Mouse (Mus musculus) lung, adult 18-20 months (tissue): ENCODE measurements around the gene Olfr558.

Source experiments
- DNase-seq, 2 experiments: peaks; one replicate each; pipeline ENCODE4 v3.0.0; 2022; ENCODE audit warnings: mixed read lengths in 2 of 2

Gene Olfr558

GRCm38 (mm10) chr7:102701915-102702314 lies at the start of gene Olfr558:
Gene Olfr558 (plus strand): TSS chr7:102702215.
- no peak for DNase-seq

DNA sequence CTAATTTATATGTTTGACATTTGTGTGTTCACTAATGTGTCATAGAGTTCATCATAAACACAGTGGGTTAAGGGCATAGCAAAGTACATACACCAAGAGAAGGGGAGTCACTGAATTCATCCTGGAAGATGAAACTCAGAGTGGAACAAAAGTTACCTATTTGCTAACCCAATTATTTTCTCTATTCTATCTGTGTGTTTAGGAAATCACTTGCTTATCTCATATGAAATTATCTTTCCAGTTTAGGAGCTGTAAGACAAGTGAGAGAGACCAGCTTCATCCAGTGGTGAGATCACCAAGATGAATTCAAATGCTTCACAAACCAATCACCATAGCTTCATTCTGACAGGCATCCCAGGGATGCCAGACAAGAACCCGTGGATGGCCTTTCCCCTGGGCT lies 43.5 kb upstream of the Olfr558 start, which contains the start of gene Olfr555:
TSS of gene Olfr555 (plus strand) at position 301 of the 400 bp plus-strand sequence.
- no peak for DNase-seq

DNA sequence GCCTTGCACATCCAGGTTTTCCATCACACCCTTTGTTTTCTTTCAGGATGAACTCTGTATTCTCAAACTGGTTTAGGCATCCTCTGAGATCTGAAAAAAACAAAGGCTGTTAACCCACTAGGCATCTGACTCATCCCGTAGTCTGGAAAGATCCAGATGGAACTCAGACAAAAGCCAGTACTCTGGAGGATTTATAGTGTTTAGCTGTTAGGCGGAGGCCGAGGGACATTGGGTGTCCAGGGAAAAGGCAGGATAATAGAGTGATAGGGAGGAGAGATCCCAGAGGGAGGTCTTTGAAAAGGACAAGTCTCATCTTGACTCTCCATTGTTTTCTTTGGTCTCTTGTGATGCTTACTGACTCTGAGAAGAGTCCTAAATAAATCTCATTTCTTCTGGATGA lies 37.4 kb upstream of the Olfr558 start, which contains the start of gene Olfr556:
TSS of gene Olfr556 (plus strand) at position 301 of the 400 bp plus-strand sequence.
- DNase-seq, result no peak

DNA sequence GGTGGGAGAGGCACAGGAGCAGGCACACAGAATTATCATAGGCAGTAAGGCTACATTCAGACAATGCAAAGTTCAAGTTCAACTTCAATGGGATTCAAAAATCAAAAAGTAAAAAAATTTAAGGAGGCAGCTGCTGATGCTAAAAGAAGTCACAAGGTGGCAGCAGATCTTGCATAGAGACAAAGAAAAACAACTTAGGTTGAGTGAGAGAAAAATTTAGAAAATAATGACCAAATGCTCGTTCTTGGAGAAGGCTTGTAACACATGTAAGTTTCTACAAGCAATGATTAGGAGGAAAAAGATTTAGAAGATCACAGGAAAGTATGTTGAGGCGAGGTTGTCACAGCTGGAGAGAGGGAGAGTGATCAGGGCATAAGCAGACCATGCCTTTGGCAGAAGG lies 36.6 kb upstream of the Olfr558 start:
- DNase-seq, result no peak

DNA sequence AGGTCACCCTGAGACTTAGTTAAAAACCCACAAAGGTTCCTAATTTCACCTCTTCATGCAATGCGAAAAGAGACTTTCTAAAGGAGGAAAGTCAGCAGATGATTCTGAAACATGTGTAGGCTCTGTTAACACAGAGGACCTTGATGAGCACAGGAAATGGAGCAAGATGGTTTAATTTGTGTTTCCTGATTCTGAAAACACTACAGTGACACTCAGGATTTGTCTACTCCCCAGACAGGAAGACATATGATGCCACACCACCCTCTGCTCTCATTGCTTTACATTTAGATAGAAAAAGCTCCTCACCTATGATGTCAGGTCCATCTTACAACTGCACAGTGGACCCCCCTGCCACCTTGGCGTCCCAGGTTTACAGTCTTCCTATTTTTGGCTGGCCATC lies 25.8 kb upstream of the Olfr558 start:
- no peak for DNase-seq

DNA sequence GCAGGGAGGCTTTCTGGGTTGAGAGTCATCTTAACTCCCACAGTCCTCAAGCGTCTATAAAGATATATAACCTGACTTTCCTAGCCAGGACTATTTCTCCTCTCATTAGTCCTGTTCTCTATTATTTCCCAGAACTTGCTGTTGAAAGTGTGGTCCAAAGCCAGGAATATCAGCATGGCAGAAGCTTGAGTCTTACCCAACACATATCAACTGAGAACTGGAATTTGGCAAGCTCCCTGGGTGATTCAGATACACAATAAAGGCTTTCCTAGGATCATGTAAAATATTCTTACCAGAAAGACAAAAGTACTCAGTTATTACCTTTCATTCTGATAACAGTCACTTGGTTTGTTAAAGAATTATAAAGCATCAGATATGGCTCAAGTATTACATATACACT lies 20.1 kb upstream of the Olfr558 start:
- no peak for DNase-seq

- DNase-seq, result peak; percentile 95
These were observed 15.0 kb upstream of the Olfr558 start, which contains the start of gene Trim68 for GRCm38 (mm10) chr7:102686944-102687501. Gene Trim68 (minus strand): TSS chr7:102687327.

DNA sequence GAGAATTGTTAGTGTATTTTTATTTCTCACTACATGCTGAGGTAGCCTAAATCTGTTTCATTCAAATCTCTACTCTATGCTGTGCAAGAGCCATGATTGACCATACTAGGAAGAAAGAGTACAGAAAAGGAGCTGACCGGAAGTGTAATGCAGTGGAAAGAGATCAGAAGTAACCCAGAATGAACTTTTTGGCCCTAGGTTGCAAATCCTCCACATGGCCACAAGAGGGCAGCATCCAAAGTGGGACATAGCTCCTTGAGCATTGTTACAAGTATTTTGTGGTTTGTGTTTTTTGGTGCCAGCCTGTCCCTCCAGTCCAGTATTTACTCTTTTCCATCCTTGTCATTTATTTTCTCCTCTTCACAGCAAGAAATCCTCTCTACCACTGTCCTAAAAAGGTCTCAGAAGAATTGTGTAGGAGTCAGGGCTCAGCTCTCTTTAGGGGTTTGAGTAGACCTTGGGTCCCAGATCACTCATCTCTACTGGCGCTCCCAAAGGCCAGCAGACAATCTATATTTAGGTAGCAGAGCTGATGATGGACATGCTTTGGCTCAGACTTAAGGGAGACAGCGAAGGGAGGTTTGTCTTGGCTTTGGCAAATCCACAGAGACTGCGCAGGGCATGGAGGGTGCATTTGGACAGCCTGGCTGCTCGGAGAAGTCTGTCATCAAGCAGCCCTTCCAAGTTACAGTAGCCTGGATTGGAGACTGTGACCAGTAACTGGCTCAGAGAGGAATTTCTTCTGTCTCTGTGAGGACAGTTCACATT lies 6.5 kb upstream of the Olfr558 start, which contains the start of gene Olfr557:
TSS of gene Olfr557 (plus strand) at position 553 of the 768 bp plus-strand sequence.
- DNase-seq, result no peak

DNA sequence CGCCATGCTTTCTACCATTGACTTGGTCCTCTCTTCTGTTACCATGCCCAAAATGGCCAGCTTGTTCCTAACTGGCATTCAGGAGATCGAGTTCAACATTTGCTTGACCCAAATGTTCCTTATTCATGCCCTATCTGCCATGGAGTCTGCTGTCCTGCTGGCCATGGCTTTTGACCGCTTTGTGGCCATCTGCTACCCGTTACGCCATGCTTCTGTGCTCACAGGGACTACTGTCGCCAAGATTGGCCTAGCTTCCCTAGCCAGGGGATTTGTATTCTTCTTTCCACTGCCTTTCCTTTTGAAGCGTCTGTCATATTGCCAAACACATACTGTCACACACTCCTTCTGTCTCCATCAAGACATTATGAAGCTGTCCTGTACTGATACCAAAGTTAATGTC lies 3.6 kb upstream of the Olfr558 start:
- DNase-seq, result no peak

- no peak for DNase-seq
These were observed 17.0 kb downstream of the Olfr558 start, which contains the start of gene Olfr33 for GRCm38 (mm10) chr7:102718970-102719369. Gene Olfr33 (minus strand): TSS chr7:102719070.

DNA sequence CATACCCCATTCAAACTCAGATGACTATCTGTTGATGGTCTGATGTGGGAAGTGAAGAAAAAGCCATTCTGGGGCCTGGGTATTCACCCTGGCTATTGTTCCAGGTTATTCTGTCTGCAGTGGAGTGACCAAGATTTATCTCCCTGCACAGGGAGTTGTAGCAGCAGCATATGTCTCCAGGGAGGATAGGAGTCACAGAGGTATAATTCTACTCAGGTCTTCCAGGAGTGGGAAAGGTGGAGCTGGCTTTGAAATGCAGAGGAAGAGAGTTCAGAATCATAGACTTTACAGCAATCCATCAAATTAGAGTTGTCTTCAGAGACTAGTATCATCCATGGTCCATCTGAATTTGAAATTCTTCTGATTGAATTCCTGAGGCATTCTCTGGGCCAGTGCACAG lies 25.4 kb downstream of the Olfr558 start, which contains the start of gene Olfr559:
TSS of gene Olfr559 (minus strand) at position 101 of the 400 bp plus-strand sequence.
- DNase-seq, result no peak

DNA sequence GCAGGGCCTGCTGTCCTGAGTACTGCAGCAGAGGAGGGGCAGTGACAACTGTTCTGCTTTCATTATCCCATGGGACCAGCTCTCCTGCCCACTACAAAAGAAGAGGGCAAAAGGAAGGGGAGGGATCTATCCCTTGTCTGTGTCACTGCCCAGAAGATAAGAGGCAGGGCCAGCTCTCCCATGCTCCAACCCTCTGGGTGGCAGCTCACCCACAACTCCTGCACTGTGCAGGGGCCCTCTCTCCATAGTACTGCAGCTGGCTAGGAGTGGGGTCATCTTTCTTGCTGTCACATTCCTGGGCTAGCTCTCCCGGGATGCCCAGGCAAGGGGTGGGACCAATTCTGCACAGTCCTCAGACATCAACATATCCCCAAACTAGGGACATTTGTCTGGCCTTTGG lies 31.8 kb downstream of the Olfr558 start:
- DNase-seq, result no peak

DNA sequence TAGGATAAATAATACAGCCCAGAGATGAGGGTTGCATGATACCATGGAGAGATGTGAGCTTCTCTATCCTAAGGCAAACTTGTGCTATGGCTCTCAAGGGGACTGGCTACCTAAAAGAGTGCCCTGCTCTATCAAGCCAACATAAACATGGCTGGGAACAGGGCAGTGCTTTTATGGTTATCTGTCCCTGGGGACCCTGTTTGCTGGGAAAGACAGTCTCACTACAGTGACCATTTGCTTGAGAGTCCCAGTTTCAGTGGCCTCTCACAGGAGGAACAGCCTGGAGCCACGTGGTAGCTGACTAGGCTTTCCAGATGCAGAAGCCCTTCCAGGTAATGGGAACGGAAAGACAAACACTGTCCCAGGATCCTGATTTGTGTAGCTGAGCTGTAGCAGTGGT lies 35.7 kb downstream of the Olfr558 start:
- DNase-seq, result no peak

DNA sequence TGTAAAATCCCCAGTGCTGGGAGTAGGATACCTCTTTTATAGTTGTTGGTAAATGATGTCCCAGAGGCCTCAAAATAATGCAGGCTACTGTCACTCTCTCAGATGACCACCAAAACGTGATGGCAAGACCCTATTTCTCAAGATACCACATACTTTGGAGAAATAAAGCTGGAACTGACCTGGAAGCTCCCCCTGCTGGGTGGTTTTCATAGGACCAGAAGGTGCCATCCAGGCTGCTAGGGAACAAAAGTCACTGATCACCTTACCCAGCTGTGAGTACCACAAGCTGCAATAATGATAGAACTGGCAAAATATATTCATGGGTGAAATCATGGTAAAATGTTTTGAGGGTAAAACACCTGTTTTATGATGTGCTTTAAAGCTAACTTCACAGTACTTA lies 50.1 kb downstream of the Olfr558 start:
- DNase-seq, result no peak

DNA sequence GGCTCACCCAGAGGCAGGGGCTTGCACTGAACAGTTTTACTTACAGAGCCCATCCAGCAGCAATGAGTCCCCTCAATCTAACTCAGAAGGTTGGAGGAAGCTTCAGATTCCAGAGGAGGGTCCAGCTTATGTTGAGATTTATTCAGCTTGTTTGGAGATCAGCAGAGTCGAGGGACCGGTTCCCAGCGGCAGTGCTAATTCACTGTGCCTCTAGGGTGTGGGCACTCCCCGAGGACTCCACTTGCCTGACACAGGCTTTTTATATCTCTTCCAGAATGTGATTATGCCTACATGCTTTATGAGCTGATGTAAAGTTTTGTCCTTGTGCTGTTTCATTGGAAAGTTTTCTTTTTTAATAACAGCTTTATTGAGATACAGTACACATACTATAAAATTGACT lies 57.3 kb downstream of the Olfr558 start, which contains the start of the genes Olfr560 and Olfr78:
TSS of gene Olfr560 (minus strand) at position 101 of the 400 bp plus-strand sequence.
TSS of gene Olfr78 (minus strand) at position 206 of the 400 bp plus-strand sequence.
- DNase-seq, result no peak
